Mouse (Mus musculus) midbrain, embryonic 14.5 days (tissue): Measurements from ENCODE around the gene Ddit4. TPM values are rescaled to one million over a fixed set of nuclear protein-coding genes. Genes with fewer than 3 reads are reported as not detected.

Experiments used
- ATAC-seq: fragments of 200-750 bp; cut with Nextera tagmentation; 2 replicates; pipeline ENCODE4 v1.8.0; 2017; ENCODE audit warnings: moderate number of reproducible peaks, moderate library complexity; ENCODE audit not compliant: low FRiP score, low TSS enrichment
- DNase-seq: peaks from one replicate; pipeline ENCODE4 v3.0.0-alpha.2; 2015
- H3K27ac ChIP-seq: fragments of 300-500 bp; sonication (generic); replicated peaks from 2 replicates; pipeline ENCODE4 v1.5.1; 2014; ENCODE audit warnings: mild to moderate bottlenecking, low read depth, low read length, moderate library complexity
- H3K27me3 ChIP-seq: fragments of 300-500 bp; sonication (generic); 2 replicates; pipeline ENCODE4 v1.6.1; 2014; ENCODE audit warnings: low read length, control low read depth, mixed read lengths; ENCODE audit not compliant: control insufficient read depth, insufficient read depth
- H3K36me3 ChIP-seq: fragments of 300-500 bp; sonication (generic); 2 replicates; pipeline ENCODE4 v1.6.1; 2014; ENCODE audit warnings: low read length, control low read depth; ENCODE audit not compliant: control insufficient read depth, insufficient read depth
- H3K4me1 ChIP-seq: fragments of 300-500 bp; sonication (generic); 2 replicates; pipeline ENCODE4 v1.6.1; 2014; ENCODE audit warnings: mild to moderate bottlenecking, antibody characterized with exemption, low read length, control low read depth; ENCODE audit not compliant: control insufficient read depth, insufficient read depth
- H3K4me2 ChIP-seq: fragments of 300-500 bp; sonication (generic); 2 replicates; pipeline ENCODE4 v1.6.1; 2014; ENCODE audit warnings: mild to moderate bottlenecking, low read length, moderate library complexity
- H3K4me3 ChIP-seq: fragments of 300-500 bp; sonication (generic); replicated peaks from 2 replicates; pipeline ENCODE4 v1.5.1; 2014; ENCODE audit warnings: low read depth, low read length
- H3K9ac ChIP-seq: fragments of 300-500 bp; sonication (generic); replicated peaks from 2 replicates; pipeline ENCODE4 v1.6.1; 2014; ENCODE audit warnings: mild to moderate bottlenecking, low read length, moderate library complexity
- H3K9me3 ChIP-seq: fragments of 300-500 bp; sonication (generic); 2 replicates; pipeline ENCODE4 v1.6.1; 2016; ENCODE audit warnings: low read length, control low read depth, mixed read lengths; ENCODE audit not compliant: control insufficient read depth
- WGBS: fragments of 180-500 bp; shearing (Covaris S2); extraction: QIAGEN DNeasy Blood & Tissue Kit; methylation state at CpG from one replicate; pipeline ENCODE4 v1.1.7; 2014; 5-methylcytosine and 5-hydroxymethylcytosine counted together
- polyA plus RNA-seq: library from polyadenylated mRNA; unstranded; fragments of >200 nt; fragmentation: Nextera tagmentation; extraction: Ambion mirVana; gene quantifications from 2 replicates; pipeline ENCODE4 v1.2.1, GENCODE M21; 2014

Ddit4 gene
- polyA plus RNA-seq, 1 experiment from 2014 or later: 6.2 TPM

- ATAC-seq (no peak), DNase-seq (no peak)
- Histone ChIP-seq H3K36me3 (no peaks in the 10 kb centered on the region), H3K27me3 (no peaks in the 10 kb centered on the region), H3K4me1 (peaks cover 20% of the 10 kb centered on the region), H3K4me2 (peak overlapping the region; percentile 42), H3K27ac (no peak overlapping the region), H3K9me3 (no peaks in the 10 kb centered on the region), H3K4me3 (no peak overlapping the region), H3K9ac (peak overlapping the region; percentile 39; the same call in 1 of the 2 replicates)
- WGBS: 26% methylated on average over 6 of the region's 6 CpGs
These were observed 40.5 kb downstream of the Ddit4 start for GRCm38 (mm10) chr10:59911091-59911490.

DNA sequence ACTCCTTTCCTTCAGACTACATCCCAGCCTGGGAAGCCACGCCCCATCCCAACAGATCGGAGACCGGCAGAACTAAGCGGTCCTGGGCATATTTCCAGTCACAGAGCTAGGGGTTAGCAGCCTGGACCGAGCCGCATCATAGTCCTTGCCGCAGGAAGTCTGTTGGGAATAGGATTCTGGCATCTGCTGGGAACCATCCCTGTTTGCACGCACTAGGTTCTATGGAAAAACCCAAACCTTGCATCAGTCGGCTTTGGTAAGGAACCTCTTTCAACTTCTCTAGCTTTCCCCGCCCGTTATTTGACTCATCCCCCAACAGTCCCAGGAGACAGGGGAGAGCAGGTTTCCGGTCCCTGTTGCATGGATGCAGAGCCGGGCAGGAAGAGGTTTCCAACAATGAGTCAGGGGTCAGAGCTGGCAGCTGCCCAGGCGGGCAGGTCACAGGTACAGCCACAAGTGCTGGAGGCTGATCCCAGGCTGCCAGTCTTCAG lies 42.2 kb downstream of the Ddit4 start:
- Histone ChIP-seq H3K9ac (no peak overlapping the region), H3K27ac (no peak overlapping the region), H3K4me1 (peaks cover 19% of the 10 kb centered on the region), H3K27me3 (no peaks in the 10 kb centered on the region), H3K4me3 (no peak overlapping the region), H3K4me2 (no peak overlapping the region), H3K9me3 (no peaks in the 10 kb centered on the region), H3K36me3 (no peaks in the 10 kb centered on the region)
- WGBS: 10% methylated on average over 14 of the region's 14 CpGs
- no peak; the same call in 1 of the 2 replicates for ATAC-seq
- DNase-seq: peak; percentile 70

DNA sequence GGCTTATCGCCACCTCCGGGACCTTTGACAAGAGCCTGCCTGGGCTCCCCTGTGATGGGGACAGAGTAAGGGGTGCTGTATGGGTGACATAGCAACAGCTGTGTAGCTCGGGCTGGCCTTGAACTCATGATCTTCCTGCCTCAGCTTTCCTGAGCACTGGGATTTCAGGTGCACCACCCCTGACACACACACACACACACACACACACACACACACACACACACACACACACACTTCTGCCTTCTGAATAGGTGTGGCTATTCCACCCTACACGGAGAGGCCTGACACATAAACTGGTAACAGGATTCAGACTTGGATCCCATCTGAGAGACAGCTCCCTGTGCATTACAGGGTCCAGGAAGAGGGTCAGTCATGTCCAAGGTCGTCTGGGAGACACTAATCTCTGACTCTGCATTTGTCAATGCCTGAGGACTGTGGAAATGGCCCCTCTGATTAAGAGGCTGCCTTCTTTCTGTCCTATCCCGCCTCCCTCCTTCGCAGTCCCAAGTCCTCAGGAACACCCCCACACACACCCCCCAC lies 42.8 kb downstream of the Ddit4 start:
- 48% methylated on average over 7 of the region's 7 CpGs for WGBS
- Histone ChIP-seq H3K9ac (no peak overlapping the region), H3K4me2 (no peak overlapping the region), H3K27ac (no peak overlapping the region), H3K4me3 (no peak overlapping the region), H3K4me1 (peaks cover 19% of the 10 kb centered on the region), H3K27me3 (no peaks in the 10 kb centered on the region), H3K9me3 (no peaks in the 10 kb centered on the region), H3K36me3 (no peaks in the 10 kb centered on the region)
- no peak; the same call in 1 of the 2 replicates for ATAC-seq
- no peak for DNase-seq

DNA sequence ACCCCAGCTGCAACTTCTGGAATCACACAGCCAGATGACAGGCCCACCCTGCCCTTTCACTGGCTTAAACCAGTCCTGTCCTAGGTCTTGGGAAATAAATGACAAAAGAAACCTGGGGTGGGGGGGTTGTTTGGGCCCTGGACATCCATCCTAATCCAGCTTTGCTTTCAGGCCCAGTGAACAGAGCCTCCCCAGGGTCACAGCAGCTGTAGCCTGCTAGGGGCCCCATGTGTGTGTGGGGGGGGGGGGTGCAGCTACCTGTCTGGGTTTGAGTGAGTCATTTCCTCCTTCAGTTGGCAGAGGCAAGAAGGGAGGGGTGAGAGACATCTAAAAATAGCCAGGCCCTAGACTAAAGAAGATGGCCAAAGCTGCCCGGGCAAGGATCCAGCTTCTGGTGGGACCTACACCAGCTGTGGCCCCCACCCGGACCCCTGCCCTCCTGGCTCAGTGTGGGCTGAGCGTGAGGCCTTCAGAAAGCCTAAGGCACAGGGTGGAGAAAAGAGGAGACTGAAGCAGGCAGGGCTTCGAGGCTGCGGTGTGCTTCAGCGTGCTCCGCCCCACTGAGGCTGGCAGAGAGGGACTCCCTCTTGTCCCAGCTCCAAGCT lies 43.8 kb downstream of the Ddit4 start:
- H3K27me3 ChIP-seq: no peaks in the 10 kb centered on the region
- ATAC-seq (0 out of 2 replicates have a peak, but pooled peaks have one; percentile 32), DNase-seq (no peak)
- H3K9me3 ChIP-seq: no peaks in the 10 kb centered on the region
- H3K9ac ChIP-seq: no peak overlapping the region
- H3K4me2 ChIP-seq: no peak overlapping the region
- H3K27ac ChIP-seq: 0 out of 2 replicates have a peak overlapping the region, but pooled peaks have one; percentile 20
- H3K4me3 ChIP-seq: no peak overlapping the region
- H3K36me3 ChIP-seq: no peaks in the 10 kb centered on the region
- WGBS: 30% methylated on average over 7 of the region's 7 CpGs
- H3K4me1 ChIP-seq: peaks cover 24% of the 10 kb centered on the region

DNA sequence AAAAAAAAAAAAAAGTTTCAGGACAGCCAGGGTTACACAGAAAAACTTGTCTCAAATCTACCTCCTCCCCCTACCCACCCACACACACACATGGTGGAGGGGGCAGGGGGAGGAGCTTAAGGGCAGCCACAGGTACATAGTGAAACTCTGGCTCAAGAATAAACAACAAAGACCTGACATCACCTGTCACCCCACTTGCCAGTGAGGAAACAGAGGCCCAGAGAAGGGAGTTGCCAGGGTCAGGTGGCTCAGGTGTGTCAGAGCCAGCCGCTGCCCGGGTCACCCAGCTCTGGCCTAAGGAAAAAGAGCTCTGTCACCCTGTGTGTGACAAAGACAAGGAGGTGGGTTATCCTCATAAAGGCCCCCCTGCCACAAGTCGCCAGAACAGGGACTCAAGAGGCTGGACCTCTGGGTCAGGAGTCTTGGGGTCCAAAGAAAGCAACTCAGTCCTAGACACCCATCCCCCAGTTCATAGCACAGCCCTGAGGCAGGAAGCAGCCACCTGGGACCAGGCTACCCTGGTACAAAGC lies 44.5 kb downstream of the Ddit4 start:
- no peak overlapping the region for H3K27ac ChIP-seq
- no peaks in the 10 kb centered on the region for H3K9me3 ChIP-seq
- H3K4me3 ChIP-seq: no peak overlapping the region
- H3K27me3 ChIP-seq: no peaks in the 10 kb centered on the region
- no peaks in the 10 kb centered on the region for H3K36me3 ChIP-seq
- H3K4me1 ChIP-seq: peaks cover 28% of the 10 kb centered on the region
- DNase-seq: no peak
- H3K9ac ChIP-seq: no peak overlapping the region
- ATAC-seq: no peak
- H3K4me2 ChIP-seq: no peak overlapping the region
- WGBS: 57% methylated on average over 3 of the region's 3 CpGs

- DNase-seq (no peak), ATAC-seq (no peak)
- WGBS: 56% methylated on average over 7 of the region's 7 CpGs
These were observed 48.5 kb downstream of the Ddit4 start for GRCm38 (mm10) chr10:59903170-59903569.

DNA sequence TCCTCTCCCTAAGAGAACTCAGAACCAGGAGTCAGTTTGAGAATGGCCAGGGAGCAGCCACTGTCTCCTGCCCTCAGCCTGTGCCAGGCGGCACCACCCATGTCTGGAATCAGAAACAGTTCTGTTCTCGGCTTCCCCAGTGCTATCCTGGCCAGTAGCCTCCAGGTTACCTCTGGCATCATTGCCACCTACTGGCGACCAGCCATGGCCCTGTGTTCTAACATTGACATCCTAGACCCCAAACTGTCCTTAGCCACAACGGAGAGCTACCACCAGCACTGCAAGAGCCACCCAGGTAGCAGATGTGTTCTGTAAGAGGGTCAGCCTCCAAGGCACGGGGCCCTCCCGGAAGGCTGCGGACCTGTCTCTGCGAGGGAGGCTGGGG lies 49.0 kb downstream of the Ddit4 start:
- Histone ChIP-seq H3K27me3 (no peaks in the 10 kb centered on the region), H3K36me3 (no peaks in the 10 kb centered on the region), H3K27ac (0 out of 2 replicates have a peak overlapping the region, but pooled peaks have one; percentile 99), H3K4me1 (peaks cover 50% of the 10 kb centered on the region), H3K9me3 (no peaks in the 10 kb centered on the region), H3K9ac (no peak overlapping the region), H3K4me2 (no peak overlapping the region), H3K4me3 (no peak overlapping the region)
- no peak for ATAC-seq
- WGBS: 74% methylated on average over 8 of the region's 8 CpGs
- DNase-seq: no peak

More at GRCm38 (mm10) chr10:59903170-59903569, 48.5 kb downstream of the Ddit4 start:
- Histone ChIP-seq H3K9me3 (no peaks in the 10 kb centered on the region), H3K27ac (peak overlapping the region; percentile 99; the same call in 1 of the 2 replicates), H3K4me3 (no peak overlapping the region), H3K4me1 (peaks cover 49% of the 10 kb centered on the region), H3K36me3 (no peaks in the 10 kb centered on the region), H3K4me2 (no peak overlapping the region), H3K9ac (0 out of 2 replicates have a peak overlapping the region, but pooled peaks have one; percentile 6), H3K27me3 (no peaks in the 10 kb centered on the region)

DNA sequence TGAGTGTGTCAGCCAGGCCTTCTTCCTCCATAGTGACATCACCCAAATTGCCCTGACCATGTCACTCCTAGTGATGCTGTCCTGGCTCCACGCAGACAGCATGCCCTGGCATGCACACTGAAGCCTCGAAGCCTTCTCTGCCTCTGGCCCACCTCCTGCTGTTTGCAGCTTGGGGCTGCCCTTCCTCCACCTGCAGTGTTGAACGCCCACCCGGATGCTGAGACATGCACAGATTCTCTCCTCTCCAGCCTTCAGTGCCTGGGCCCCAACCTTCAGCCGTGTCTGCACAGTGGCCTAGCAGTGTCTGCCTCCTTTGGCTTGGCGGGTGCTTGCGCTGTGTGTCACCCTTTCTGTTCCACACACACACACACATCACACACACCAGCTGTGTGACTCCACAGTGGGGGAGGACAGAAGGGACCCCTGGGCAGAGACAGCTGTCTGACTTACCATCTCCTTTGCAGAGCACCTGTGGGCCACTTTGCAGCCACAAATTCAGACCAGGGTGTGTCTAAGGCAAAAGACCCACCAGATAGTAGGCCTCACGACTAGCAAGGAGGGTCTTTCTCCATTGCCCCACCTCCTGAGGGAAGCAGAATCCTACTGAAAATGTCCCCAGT lies 49.5 kb downstream of the Ddit4 start:
- Histone ChIP-seq H3K4me1 (peaks cover 51% of the 10 kb centered on the region), H3K27me3 (no peaks in the 10 kb centered on the region), H3K4me2 (no peak overlapping the region), H3K9me3 (no peaks in the 10 kb centered on the region), H3K9ac (no peak overlapping the region), H3K4me3 (no peak overlapping the region), H3K27ac (peak overlapping the region; percentile 99; the same call in 1 of the 2 replicates), H3K36me3 (no peaks in the 10 kb centered on the region)
- 66% methylated on average over 8 of the region's 8 CpGs for WGBS
- ATAC-seq (no peak), DNase-seq (no peak)
